Mouse (Mus musculus) thymus, adult 2 months (tissue): ENCODE data around the gene Gm3336.

Experiments used
- CTCF ChIP-seq: fragments of 200-500 bp; IDR thresholded peaks from 2 replicates; pipeline ENCODE4 v1.5.1; 2012; ENCODE audit warnings: mild to moderate bottlenecking, control low read depth, low read length, moderate library complexity, borderline replicate concordance; ENCODE audit not compliant: control insufficient read depth, poor library complexity, insufficient read depth; ENCODE audit errors: extremely low read depth
- POLR2A ChIP-seq: fragments of 200-500 bp; IDR thresholded peaks from 2 replicates; pipeline ENCODE4 v1.6.1; 2012; ENCODE audit warnings: mild to moderate bottlenecking, low read length, control low read depth, moderate library complexity; ENCODE audit not compliant: control insufficient read depth, poor library complexity, insufficient read depth; ENCODE audit errors: extremely low read depth

GRCm38 (mm10) chr8:70762118-70762517 lies 43.8 kb downstream of the Gm3336 start:
- TF ChIP-seq CTCF (no peak), POLR2A (no peak)
